Mouse (Mus musculus): ENCODE results near the gene Rab30. TPM values are rescaled to one million over a fixed set of nuclear protein-coding genes. Genes with fewer than 3 reads are reported as not detected.

Gene Rab30
- total RNA-seq, 2 experiments from 2014 or later, result 7.6 to 8.0 TPM

GRCm38 (mm10) chr7:92796813-92797212 is 55.4 kb downstream of the Rab30 start:
- no peak for DNase-seq (ENCODE audit: low spot score in 2 of 2)

GRCm38 (mm10) chr7:92799665-92800595 is 58.5 kb downstream of the Rab30 start:
- DNase-seq (ENCODE audit: low spot score in 2 of 2), result no peak

GRCm38 (mm10) chr7:92802158-92802557 is 60.8 kb downstream of the Rab30 start:
- DNase-seq (ENCODE audit: low spot score in 2 of 2), result no peak

- DNase-seq (ENCODE audit: low spot score in 2 of 2), result no peak
Observed at GRCm38 (mm10) chr7:92803191-92803590, 61.8 kb downstream of the Rab30 start.

- DNase-seq (ENCODE audit: low spot score in 2 of 2), result no peak
Observed at GRCm38 (mm10) chr7:92804919-92805668, 63.7 kb downstream of the Rab30 start.

GRCm38 (mm10) chr7:92806512-92807188 is 65.2 kb downstream of the Rab30 start:
- no peak for DNase-seq (ENCODE audit: low spot score in 2 of 2)

- no peak for DNase-seq (ENCODE audit: low spot score in 2 of 2)
Observed at GRCm38 (mm10) chr7:92807482-92807881, 66.1 kb downstream of the Rab30 start.

- DNase-seq (ENCODE audit: low spot score in 2 of 2), result no peak
Observed at GRCm38 (mm10) chr7:92811667-92812279, 70.4 kb downstream of the Rab30 start.

GRCm38 (mm10) chr7:92817242-92817641 is 75.8 kb downstream of the Rab30 start:
- DNase-seq (ENCODE audit: low spot score in 2 of 2), result no peak

GRCm38 (mm10) chr7:92817886-92818285 is 76.5 kb downstream of the Rab30 start:
- no peak for DNase-seq (ENCODE audit: low spot score in 2 of 2)

- no peak for DNase-seq (ENCODE audit: low spot score in 2 of 2)
Observed at GRCm38 (mm10) chr7:92819656-92820055, 78.3 kb downstream of the Rab30 start.

- DNase-seq (ENCODE audit: low spot score in 2 of 2), result no peak
Observed at GRCm38 (mm10) chr7:92820410-92820809, 79.0 kb downstream of the Rab30 start.

GRCm38 (mm10) chr7:92820941-92821465 is 79.6 kb downstream of the Rab30 start:
- no peak for DNase-seq (ENCODE audit: low spot score in 2 of 2)

GRCm38 (mm10) chr7:92821871-92822270 is 80.5 kb downstream of the Rab30 start:
- no peak for DNase-seq (ENCODE audit: low spot score in 2 of 2)

GRCm38 (mm10) chr7:92822409-92823101 is 81.2 kb downstream of the Rab30 start:
- DNase-seq (ENCODE audit: low spot score in 2 of 2), result no peak

GRCm38 (mm10) chr7:92826248-92826647 is 84.8 kb downstream of the Rab30 start:
- DNase-seq (ENCODE audit: low spot score in 2 of 2), result no peak

GRCm38 (mm10) chr7:92827981-92828380 is 86.6 kb downstream of the Rab30 start:
- no peak for DNase-seq (ENCODE audit: low spot score in 2 of 2)

GRCm38 (mm10) chr7:92832395-92832794 is 91.0 kb downstream of the Rab30 start:
- DNase-seq (ENCODE audit: low spot score in 2 of 2), result no peak

GRCm38 (mm10) chr7:92834391-92834790 is 93.0 kb downstream of the Rab30 start:
- no peak for DNase-seq (ENCODE audit: low spot score in 2 of 2)

- DNase-seq (ENCODE audit: low spot score in 2 of 2), result no peak
Observed at GRCm38 (mm10) chr7:92836447-92836846, 95.0 kb downstream of the Rab30 start.
